13 mouse cellular contexts compared by ENCODE assay signal in genomic region chr6:85224442-85224891, GRCm38 (mm10). TPM values are rescaled to one million over a fixed set of nuclear protein-coding genes. Genes with fewer than 3 reads are reported as not detected.
DNase-seq lines count a peak whose midpoint lies in the region; ATAC-seq lines count a peak whose summit lies in the region.
"Had no signal": no experiment of that assay in that cellular context is flagged by ENCODE, and none has a peak within 500 bp of the region (broad histone marks: within the 10 kb centered on the region; RNA-seq: fewer than 3 reads in every experiment).

No protein-coding gene starts in this region.

- 40% methylated on average over 15 of the region's 15 CpGs for WGBS in embryonic facial prominence, embryonic 10.5 days

- H3K4me1 ChIP-seq in embryonic facial prominence, embryonic 10.5 days, result peaks cover 56% of the 10 kb centered on the region

- ATAC-seq in cerebellum, adult (ENCODE audit: insufficient number of reproducible peaks, low FRiP score, low TSS enrichment), result peak; percentile 45

- H3K36me3 ChIP-seq in embryonic facial prominence, embryonic 10.5 days (replicated peaks), result no peaks in the 10 kb centered on the region
- H3K36me3 ChIP-seq: heart, embryonic 10.5 days; limb, embryonic 13.5 days had no signal

- DNase-seq in cerebellum, postnatal 4 days (ENCODE audit: low spot score in 2 of 2), result no peak
- DNase-seq in ES-CJ7 (ENCODE audit: low read depth, low spot score), result peak; percentile 36
- DNase-seq in cerebellum, adult 9-10 months, result peak; percentile 74
- peak; percentile 80 for DNase-seq in kidney, adult 9 months
- DNase-seq in right cerebral cortex, postnatal 4 days, result no peak
- DNase-seq in gastrocnemius, postnatal 36 days, result no peak
- DNase-seq in embryonic facial prominence, embryonic 10.5 days (ENCODE audit: low spot score), result no peak
- DNase-seq: B cell, adult 2 months; lung, postnatal 14 days had no signal

- no peak overlapping the region; the same call in 1 of the 2 replicates for H3K27ac ChIP-seq in embryonic facial prominence, embryonic 10.5 days (replicated peaks)
- H3K27ac ChIP-seq: heart, embryonic 10.5 days; limb, embryonic 13.5 days had no signal

- peaks cover 33% of the 10 kb centered on the region; the same call in 1 of the 2 replicates for H3K27me3 ChIP-seq in embryonic facial prominence, embryonic 10.5 days (replicated peaks; ENCODE audit: low read depth, poor library complexity, severe bottlenecking)
- H3K27me3 ChIP-seq: limb, embryonic 13.5 days had no signal

- intact Hi-C loops in gastrocnemius, postnatal 36 days (cut with DNase I), result no loop called here

- no peaks in the 10 kb centered on the region for H3K9me3 ChIP-seq in embryonic facial prominence, embryonic 10.5 days
- H3K9me3 ChIP-seq: heart, embryonic 10.5 days; limb, embryonic 13.5 days had no signal

- H3K4me3 ChIP-seq in embryonic facial prominence, embryonic 10.5 days, result no peak overlapping the region
- H3K4me3 ChIP-seq: erythroblast, embryonic 14.5 days; heart, embryonic 10.5 days; limb, embryonic 13.5 days had no signal

RNA-seq across cellular contexts. Expression of gene Emx1, which starts 37.2 kb away (rescaled TPM):
- not detected for total RNA-seq in gastrocnemius, postnatal 36 days (2021)
- 2.6 and 2.9 TPM in 2 replicates for polyA plus RNA-seq in embryonic facial prominence, embryonic 10.5 days (2016; fragmentation: Nextera tagmentation; extraction: Ambion mirVana)
- polyA plus RNA-seq: erythroblast, embryonic 14.5 days had no signal

Comparison
In these comparisons a context has a peak if more than half of its experiments do, and no peak if none do; other contexts are left out.
1. DNase-seq: peak in ES-CJ7 (single experiment), cerebellum, adult 9-10 months (single experiment) and kidney, adult 9 months (single experiment); none in cerebellum, postnatal 4 days (0 of 2), right cerebral cortex, postnatal 4 days (single experiment), gastrocnemius, postnatal 36 days (0 of 2) and embryonic facial prominence, embryonic 10.5 days (single experiment).